Mouse (Mus musculus) adipocyte (in vitro differentiated cells): ENCODE results near the gene Grxcr1.

Experiments
- DNase-seq: peaks from one replicate; pipeline ENCODE4 v3.0.0-alpha.2; 2016; ENCODE audit warnings: low spot score

Gene Grxcr1

DNA sequence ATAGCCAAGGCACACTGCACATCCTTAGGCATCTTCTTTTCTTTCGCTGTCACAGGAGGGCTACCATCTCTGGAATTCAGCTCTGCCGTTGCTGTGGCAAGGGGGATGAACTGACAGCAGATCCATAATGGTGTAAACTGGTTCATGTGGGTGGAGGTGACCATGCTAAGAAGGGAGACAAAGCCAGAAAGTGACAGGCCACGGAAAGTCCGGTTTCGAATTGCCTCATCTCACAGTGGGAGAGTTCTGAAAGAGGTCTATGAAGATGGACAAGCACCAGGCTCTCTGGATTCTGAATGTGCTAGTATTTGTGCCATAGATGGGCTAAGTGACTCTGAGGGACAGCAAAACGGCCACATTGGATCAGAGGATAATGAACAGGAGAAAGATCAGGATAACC, at the start of gene Grxcr1:
Gene Grxcr1 (plus strand): TSS at position 92 of the 400 bp plus-strand sequence.
- no peak for DNase-seq

DNA sequence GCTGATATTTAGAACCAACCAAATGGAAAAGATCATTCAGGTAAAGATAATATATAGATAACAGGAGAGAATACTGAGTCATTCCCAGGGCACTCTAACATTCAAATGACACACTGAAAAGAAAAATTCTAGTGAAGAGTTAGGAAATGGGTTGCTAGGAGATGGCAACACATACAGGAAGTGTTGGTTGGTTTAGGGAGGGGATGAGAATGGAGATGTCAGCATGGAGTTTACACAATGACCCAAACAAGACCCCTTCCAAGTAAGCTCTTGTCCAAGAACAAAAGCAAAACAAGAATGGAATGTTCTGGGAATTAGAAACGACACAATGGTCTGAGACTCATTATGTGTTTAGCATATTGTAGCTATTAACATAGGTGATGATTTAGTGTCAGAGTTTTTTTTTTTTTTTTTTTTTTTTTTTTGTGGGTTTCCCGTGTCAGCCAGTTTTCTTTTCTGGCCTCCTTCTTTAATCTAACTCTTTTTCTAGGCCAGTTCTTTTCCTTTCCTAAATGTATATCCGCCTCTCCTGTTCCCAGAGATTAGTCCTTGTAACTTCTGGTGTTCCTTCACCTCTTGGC, 49.6 kb upstream of the Grxcr1 start:
- DNase-seq: no peak

DNA sequence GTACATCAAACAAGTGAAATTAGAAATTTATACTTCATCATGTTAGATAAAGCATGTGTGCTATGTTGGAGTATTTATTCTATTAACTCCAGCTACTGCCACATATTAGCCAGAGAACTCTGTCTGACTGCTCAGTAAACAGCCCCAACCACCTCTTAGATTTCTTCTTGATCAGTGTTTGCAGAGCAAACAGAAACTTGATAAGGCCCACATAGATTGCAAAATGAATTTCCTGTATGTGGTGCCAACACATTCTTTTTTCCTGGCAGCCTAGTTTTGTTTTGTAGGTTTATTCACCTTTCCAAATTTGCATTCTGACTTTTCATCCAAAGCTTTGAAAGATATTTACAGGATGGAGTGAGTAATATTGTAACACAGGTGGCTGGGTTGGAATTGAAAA, 41.2 kb upstream of the Grxcr1 start:
- no peak for DNase-seq

DNA sequence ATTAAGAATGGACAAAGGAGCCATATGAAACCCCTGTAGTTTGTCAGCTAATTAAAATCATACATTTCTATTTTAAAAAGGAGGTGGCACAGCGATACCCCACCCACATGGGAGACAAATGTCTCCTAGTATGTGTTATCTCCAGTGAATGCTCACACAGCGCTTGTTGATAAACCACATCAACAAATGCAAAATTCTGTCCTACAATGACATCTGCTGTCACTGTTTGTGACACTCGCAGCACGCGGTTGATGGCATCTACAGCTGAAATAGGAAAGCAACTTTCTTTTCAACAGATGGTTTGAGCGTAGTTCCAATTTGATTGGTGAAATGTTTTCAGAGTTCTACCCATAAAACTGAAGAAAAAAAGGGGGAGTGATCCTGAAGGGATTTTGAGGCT, 29.0 kb upstream of the Grxcr1 start:
- DNase-seq: no peak

DNA sequence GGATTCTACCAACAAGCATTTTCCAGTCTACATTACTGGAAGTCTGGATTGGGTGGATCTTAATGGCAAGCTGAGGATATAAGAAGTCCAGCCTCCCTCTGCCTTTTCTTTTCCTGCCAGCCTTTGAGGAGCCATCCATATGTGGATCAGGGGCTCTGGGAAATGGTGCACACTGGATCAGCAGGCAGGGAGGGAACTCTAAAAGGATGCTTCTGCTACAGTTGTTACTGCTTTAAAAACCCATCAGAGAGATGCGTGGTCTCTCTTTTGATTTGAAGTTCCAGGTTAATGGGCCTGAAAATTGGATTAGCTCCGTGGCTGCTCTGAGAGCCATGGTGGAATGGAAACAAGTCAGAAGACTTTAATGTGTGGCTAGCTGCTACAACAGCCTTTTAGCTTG, 27.7 kb upstream of the Grxcr1 start:
- DNase-seq: no peak

DNA sequence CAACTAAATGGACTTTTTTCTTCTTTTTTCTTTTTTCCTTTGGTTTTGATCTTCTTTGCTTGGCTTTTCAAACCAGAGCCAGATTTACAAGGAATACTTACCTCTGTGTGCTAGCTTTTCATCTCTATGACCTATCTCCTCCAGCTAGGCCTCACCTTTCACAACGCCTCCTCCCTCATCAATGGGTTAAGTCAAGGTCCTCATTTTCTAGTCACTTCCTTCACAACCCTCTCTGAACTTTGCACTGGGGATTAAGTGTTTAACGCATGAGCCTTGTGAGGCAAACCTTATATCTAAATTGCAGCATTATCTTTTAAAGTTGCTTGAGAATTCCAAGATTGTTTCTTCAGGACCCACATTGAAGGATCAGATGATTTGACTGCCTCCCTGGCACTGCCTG, 27.2 kb upstream of the Grxcr1 start:
- DNase-seq: no peak

DNA sequence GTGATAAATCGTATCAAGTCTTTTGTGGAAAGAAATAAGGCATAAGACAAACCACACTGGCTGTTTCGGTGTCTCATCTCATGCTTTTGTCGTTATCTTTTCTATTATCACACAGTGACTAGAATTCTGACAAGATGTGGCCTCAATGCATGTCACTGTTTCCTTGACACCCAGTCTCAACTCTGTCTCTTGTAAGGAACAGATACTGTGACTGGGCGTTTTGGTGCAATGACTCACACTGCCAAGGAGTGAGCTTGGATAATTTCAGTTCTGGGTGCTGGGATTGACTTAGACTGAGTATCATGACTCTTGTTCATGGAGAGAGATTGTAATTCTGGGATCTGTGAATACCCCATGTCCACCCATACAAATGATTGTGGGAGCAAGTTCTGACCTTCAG, 24.6 kb upstream of the Grxcr1 start:
- DNase-seq: no peak

DNA sequence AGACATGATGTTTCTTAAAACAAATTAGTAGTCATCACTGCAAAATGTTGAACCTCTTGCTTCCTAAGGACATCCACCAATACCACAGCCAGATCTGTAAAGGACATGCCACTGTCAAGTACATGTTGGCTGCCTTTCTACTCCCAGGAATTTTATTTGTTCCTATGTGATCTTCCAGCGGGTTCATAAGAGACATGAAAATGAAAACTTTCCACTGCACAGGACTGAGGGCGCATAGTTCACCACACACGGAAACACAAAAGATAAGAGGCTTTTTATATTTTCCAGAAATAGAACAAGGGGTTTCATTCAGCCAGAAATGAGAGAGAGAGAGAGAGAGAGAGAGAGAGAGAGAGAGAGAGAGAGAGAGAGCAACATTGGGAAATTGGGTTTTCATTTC, 20.1 kb upstream of the Grxcr1 start:
- no peak for DNase-seq

DNA sequence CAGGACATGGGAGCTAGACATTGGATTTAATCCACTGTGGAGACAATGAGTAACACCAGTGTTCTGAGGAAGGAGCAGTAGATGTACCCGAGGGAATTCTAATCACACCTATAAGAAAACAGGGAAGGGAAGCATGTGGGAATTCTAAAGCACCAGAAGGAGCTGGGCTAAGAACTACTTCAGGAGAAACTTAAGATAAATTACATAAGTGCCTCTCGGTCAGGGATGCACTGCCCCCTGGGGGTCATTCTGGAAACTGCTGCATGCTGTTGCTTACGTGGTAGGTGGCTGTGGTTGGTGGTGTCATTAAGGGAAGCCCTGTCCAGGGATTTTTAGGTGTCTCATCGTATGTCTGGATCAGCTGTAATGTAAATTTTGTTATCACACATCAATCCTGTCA, 19.0 kb upstream of the Grxcr1 start:
- DNase-seq: no peak

DNA sequence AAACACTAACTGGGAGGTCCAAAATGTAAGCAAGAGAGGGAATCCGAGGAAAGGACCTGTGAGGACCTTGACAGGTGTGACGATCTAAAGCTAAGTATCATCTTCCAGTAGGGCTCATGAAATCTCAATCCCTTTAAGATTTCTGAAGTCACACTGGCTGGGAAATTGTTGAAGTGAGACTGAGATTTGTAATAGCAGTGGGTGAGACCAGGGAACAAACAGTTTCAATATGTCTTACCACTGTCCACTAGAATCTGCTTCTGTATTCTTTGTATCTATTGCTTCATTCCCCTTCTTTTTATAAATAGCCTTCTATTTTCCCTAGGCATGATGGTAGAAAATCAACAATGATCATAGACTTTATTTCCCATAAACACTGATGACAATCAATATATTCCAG, 10.8 kb upstream of the Grxcr1 start:
- DNase-seq: no peak

DNA sequence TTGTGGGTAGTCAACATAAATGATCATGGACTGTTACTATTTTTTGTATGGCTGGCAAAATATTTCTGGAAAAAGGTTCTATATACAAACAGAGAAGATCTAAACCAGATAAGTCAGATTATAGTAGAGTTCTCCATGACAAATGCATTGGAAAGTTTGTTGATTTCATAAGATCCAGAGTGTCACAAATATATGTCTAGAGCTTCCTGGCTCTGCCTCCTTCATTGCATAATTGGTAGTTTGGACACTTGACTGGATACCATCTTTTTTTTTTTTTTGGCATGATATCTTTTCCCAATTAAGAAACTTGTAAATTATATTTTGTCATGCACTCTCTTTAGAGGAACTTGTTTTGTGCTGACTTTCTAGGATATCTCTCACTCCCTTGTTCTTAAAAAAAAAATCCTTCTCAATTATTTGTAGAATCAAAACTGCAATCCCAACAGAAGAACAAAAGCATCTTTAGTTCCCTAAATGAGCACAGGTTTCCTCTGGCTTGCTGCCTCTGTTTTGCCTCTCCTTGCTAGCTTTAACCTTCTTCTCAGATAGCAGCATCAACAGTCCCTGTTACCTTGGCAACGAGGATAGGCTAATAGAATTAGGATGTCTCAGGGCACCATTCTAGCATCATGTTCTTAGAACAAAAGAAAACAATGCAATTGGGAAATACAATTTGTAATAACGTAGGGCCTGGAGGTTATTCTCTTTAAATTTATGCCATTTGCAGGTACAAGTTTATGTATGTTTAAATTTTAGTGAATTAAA, 4.8 kb upstream of the Grxcr1 start:
- DNase-seq: no peak

DNA sequence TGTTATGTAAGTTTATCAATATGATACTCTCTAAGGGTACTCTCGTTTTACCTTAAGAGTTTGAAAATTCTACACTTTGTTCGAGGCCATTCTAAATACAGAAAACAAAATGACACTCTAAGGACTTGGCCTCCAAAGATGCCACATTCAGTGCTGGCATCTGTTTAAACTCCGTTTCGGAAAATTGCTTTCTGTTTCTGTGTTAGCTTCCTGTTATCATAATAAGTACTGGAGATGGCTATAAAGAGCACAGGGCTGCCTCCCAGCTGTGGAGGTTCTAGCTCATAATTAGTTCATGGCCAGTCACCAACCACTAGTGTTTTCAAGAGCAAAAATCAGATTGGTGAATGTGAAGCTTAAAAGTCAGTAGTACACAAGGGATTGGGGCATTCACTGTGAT, 4.2 kb upstream of the Grxcr1 start:
- no peak for DNase-seq

DNA sequence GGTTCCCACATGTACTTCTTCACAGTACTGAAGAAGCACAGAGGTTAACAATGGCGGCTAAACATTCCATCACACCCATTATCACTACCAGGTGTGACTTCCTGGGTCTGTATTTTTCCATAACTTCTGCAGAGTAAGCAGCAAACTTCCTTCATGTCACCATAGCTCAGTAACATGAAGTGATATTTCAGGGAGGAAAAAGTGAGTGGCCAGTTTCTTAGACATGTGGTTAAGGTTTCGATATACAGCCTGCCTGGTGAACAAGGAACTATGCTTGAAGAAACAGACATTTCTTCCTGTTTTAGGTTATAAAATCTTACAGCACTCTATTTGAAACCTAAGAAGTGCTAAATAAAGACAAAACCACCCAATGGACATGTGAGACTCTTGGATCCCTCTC, 1.7 kb downstream of the Grxcr1 start:
- DNase-seq: no peak

DNA sequence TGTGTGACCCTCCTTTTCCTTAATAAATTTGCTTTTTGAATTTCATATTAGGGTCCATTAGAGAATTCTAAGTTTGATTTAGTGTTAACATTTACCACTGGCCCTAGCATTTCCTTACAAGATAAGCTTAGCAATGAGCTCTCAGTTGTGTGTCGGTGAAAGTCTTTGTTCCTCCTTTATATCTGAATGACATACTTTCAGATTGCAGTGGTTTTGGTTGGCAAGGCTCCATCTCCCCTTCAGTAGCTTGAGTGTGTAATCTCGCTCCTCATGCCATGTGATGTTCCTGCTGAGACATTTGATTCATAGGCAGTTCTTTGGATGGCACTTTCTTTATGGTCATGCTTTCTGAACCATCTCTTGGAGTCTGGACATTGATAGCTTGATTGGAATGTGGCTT, 7.4 kb downstream of the Grxcr1 start:
- no peak for DNase-seq

DNA sequence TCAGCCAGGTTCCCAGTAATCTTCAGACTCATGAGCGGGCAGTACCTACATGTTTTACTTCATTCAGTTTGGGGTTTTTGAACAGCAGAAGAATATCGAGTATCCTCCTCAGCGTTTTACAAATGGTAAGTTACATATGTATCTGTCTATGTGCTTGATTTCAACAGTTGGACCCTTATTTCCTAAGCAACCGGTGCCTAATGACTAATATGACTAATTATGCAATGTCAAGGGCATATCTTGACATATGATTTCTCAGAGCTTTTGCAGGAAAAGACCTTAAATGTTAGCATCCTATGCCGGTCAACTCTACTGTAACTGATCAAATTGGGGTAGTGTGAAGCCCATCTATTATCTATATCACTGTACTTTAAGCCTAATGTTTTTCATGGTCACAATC, 11.7 kb downstream of the Grxcr1 start:
- DNase-seq: no peak

DNA sequence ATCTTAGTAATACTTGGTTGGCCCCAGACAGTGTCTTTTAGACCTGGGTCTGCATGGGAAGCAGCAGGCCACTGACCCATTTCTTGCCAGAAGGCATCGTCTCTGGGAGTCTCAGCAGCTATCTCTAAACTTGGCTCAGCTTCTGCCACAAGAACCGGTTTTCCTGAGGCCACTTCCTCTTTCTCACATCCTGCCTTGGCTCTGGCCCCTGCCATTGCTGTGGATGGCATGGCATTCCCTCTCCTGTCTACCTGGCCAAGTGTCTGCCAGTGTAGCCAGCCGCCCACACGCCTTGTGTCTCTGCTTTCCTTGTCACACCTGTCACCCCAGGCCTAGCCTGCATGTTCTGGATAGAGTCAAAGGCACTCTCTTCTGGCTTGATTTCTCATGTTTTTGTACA, 17.1 kb downstream of the Grxcr1 start:
- no peak for DNase-seq

DNA sequence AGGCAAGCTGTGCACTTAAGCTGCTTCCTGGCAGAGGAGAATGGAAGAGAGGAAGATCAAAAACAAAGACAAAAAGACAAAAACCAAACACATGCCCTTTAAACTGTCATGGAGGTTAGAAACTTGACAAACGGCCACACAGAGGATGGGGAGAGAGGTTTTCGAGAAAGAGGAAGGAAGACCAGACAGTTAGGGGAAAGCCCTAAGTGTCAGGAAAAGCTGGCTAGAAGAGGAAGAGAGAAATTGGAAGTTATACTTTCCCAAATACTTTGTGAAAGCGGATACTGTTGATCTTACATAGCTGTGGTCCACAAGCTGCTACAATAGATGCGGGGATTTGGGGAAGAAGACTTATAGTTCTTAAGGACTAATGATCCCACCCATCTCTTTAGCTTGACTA, 17.9 kb downstream of the Grxcr1 start:
- DNase-seq: no peak

DNA sequence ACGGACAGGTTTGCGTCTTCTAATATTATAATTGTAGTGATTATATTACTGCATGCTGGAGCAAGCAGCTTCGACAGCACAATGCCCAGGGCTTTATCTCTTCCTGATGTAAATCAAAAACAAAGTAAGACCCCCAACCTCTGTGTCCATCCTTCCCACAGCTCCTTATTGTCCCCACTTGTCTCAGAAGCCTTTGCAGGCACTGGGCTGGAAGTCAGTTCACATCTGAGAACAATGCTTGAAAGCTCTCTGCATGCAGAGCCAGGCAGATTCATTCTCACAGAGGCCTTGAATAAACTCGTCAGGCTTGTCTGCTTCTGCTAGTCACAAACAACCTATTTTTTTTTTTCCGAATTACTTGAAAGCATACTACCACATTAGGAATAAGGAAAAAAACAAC, 19.5 kb downstream of the Grxcr1 start:
- no peak for DNase-seq

DNA sequence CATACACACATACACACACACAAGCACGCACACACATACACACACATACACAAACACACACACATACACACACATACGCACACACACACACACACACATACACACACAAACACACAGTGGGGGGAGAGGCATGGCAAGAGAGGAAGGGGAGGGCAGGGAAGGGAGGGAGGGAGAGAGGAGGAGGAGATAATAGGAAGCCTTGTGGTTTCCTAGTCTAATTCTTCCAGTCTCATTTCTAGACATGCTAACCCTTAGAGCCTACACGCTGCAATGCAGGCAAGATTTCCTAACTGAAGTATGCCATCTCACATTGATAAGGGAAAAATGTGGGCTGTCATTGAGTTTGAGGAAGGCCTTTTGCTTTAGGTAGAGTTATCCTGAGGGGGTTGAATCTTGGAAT, 25.9 kb downstream of the Grxcr1 start:
- DNase-seq: no peak

DNA sequence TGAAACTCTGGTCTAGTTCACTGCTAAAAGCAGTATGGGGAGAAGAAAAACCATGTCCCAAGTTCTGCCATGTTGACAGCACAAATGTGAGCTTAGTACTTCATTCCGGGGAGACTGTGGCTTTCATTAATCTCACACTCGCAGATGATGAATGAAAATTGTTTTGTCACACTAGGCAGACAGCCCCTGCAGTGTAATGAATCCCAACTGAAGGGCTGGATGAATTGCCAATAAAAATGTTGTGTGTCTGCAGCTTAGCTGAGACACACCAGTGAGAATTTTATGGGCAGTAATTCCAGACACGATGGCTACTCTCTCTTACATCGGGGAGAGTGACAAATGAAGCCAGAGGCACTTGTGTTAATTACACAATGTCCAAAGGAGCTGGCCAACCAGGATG, 37.1 kb downstream of the Grxcr1 start:
- DNase-seq: no peak

DNA sequence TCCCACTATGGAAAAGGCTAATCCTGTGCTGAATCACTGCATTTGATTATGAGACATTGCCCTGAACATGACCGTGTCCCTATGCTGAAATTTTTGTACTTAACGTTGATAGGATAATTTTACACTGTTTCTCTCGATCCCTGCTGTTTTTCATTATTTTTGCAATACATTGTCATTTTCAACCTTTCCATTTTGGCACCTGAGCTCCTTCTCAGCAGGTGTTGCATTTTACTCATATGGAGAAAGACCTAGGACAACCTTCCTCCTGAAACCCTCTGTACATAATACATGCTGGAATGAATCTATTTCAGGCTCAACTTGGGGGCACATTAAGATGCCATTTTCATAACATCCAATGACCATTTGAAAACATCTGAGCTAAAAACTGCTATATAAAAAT, 38.7 kb downstream of the Grxcr1 start:
- no peak for DNase-seq

DNA sequence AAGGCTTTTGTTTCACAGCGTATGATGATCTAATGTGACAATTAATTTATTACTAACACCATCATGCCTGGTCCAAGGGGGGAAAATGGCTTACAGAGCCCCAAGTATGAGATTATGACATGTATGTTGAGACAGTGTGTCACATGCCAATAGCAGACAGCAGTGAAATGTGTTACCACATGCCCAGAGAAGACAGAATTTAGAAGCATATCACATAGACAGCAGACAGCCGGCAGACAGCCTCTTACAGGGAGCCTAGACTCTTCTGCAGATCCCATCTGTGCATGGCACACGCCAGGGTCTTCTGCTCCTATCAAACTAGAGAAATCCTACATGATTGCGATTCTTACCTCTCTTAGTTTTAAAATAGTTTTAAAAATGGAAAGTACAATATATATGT, 40.2 kb downstream of the Grxcr1 start:
- DNase-seq: no peak

DNA sequence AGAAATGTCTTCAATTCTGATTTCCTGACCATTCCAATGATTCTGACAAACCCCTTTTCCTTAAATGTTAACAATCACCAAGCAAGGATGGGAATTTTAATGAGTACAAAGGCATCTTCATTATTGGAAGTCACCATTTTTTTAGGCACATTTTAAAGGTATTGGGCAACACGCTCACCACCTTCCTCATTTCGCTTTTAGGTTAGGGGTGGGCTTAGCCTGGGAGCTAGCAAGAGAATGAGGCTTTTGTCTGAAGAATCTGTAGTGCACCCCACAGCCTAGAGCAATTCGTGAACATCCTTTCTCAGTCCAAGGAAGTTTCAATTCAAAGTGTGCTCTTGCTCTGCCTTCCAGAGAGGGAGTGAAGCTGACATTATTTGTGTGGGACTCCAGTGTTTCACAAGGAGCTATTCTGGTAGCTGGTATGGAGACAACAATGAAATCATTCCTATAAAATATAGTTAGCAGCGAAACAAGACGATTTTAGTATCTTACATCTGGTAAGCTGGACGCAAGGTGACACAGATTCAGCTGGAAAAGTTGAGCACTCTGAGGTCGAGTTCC, 55.0 kb downstream of the Grxcr1 start:
- no peak for DNase-seq

DNA sequence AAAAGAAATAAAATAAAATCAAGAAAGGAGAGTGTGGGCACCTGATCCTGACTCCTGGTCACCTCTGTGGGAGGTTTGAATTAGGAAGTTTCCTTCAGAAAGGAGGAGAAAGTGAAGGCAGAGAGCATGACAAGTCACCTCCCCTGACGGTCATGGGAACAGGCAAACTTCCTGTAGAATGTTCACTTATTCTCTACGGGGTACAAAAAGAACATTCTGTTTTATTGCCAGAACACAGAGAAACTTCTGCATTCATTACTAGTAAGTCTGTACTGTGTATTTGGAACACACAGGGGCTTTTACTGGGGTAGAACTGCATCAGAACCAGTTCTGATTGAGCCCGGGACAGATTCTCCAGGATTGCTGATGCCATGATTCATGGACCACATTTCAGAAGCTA, 55.5 kb downstream of the Grxcr1 start:
- no peak for DNase-seq
